Mouse (Mus musculus): ENCODE measurements around the gene Nckap5. TPM values are rescaled to one million over a fixed set of nuclear protein-coding genes. Genes with fewer than 3 reads are reported as not detected.

Nckap5 gene
- polyA plus RNA-seq, 1 experiment, result not detected

DNA sequence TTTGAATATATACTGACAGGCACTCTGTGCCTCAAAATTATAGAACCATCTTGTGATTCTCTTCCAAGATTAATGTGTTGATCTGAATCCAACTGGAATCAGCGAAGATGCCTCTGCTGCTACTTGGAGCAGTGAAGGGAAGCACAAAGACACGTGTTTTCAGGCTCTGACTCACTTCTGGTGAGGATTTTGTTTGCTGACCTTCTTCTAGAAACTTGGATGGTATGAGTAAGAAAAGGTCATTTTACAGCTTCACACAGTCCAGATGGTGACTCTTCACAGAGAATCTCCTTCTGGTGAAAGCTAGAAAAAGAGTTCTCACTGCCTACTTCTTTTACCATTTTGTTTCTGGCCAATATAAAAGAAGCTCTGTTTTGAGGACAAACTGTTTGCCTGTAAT lies 498.6 kb downstream of the Nckap5 start:
- WGBS, result 39% methylated on average over 2 of the region's 2 CpGs
- TF ChIP-seq CTCF (IDR thresholded peaks at IDR 0.05; ENCODE audit: insufficient read depth, low read depth, low read length) (no peak), POLR2A (IDR thresholded peaks at IDR 0.05; ENCODE audit: insufficient read depth, low read depth, low read length) (no peak)
- no peaks in the 10 kb centered on the region for H3K4me1 ChIP-seq (ENCODE audit: control insufficient read depth, insufficient read depth, low read length)
- H3K4me3 ChIP-seq (ENCODE audit: insufficient read depth, low read depth, low read length), result no peak overlapping the region
- H3K27ac ChIP-seq (ENCODE audit: insufficient read depth, low read depth, low read length), result no peak overlapping the region

GRCm38 (mm10) chr1:126320696-126321095 lies 509.9 kb downstream of the Nckap5 start:
- no peak overlapping the region for H3K27ac ChIP-seq (ENCODE audit: insufficient read depth, low read depth, low read length)
- H3K4me1 ChIP-seq (ENCODE audit: control insufficient read depth, insufficient read depth, low read length), result no peaks in the 10 kb centered on the region; the same call in 1 of the 2 replicates
- 97% methylated on average over 1 of the region's 1 CpGs for WGBS
- H3K4me3 ChIP-seq (ENCODE audit: insufficient read depth, low read depth, low read length), result no peak overlapping the region
- TF ChIP-seq POLR2A (IDR thresholded peaks at IDR 0.05; ENCODE audit: insufficient read depth, low read depth, low read length) (no peak), CTCF (IDR thresholded peaks at IDR 0.05; ENCODE audit: insufficient read depth, low read depth, low read length) (no peak)

- 44% methylated on average over 11 of the region's 11 CpGs for WGBS
- no peak overlapping the region for H3K4me3 ChIP-seq (ENCODE audit: insufficient read depth, low read depth, low read length)
- no peaks in the 10 kb centered on the region; the same call in 1 of the 2 replicates for H3K4me1 ChIP-seq (ENCODE audit: control insufficient read depth, insufficient read depth, low read length)
- TF ChIP-seq CTCF (IDR thresholded peaks at IDR 0.05; ENCODE audit: insufficient read depth, low read depth, low read length) (no peak), POLR2A (IDR thresholded peaks at IDR 0.05; ENCODE audit: insufficient read depth, low read depth, low read length) (no peak)
- H3K27ac ChIP-seq (ENCODE audit: insufficient read depth, low read depth, low read length), result no peak overlapping the region
Measured at GRCm38 (mm10) chr1:126317874-126318607, 512.6 kb downstream of the Nckap5 start.

DNA sequence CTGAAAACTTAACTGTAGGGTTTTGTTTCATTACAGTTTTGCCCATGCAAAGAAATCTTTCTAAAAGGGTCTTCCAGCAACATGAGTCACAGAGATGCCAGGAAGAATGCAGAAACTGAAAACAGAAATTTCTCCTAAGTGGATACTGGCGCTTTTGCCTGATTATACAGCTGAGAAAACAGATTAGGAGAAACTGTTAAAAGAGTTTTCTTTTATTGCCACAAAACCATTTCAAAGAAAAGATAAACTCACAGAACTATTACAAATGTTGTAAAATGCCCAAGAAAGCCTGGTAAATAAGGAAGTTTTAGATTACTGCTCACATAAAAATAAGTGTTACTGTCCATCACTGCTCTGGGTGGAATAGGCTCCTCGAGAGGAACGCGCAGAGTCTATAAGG lies 513.3 kb downstream of the Nckap5 start:
- no peak overlapping the region for H3K27ac ChIP-seq (ENCODE audit: insufficient read depth, low read depth, low read length)
- no peaks in the 10 kb centered on the region; the same call in 1 of the 2 replicates for H3K4me1 ChIP-seq (ENCODE audit: control insufficient read depth, insufficient read depth, low read length)
- WGBS, result 41% methylated on average over 4 of the region's 4 CpGs
- TF ChIP-seq CTCF (IDR thresholded peaks at IDR 0.05; ENCODE audit: insufficient read depth, low read depth, low read length) (no peak), POLR2A (IDR thresholded peaks at IDR 0.05; ENCODE audit: insufficient read depth, low read depth, low read length) (no peak)
- no peak overlapping the region for H3K4me3 ChIP-seq (ENCODE audit: insufficient read depth, low read depth, low read length)

DNA sequence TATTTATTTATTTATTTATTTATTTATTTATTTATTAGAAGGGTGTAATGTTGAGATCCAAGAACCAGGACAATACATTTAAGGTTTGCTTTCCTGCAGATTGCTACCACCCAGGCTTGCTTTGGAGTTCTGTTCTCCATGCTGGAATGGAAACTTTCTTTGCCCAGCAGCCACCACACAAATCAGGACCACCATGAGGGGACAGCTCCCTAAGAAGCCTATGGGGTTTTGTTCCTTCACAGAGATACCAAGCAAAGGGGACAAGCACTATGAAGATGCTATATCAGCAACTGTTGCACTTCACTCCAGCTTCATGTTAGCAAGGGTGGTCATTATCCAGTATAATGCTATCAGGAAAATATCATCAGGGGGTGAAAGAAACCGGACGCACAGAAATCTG lies 513.7 kb downstream of the Nckap5 start:
- H3K27ac ChIP-seq (ENCODE audit: insufficient read depth, low read depth, low read length), result no peak overlapping the region
- no peak for TF ChIP-seq POLR2A (IDR thresholded peaks at IDR 0.05; ENCODE audit: insufficient read depth, low read depth, low read length)
- no peak for TF ChIP-seq CTCF (IDR thresholded peaks at IDR 0.05; ENCODE audit: insufficient read depth, low read depth, low read length)
- H3K4me1 ChIP-seq (ENCODE audit: control insufficient read depth, insufficient read depth, low read length), result no peaks in the 10 kb centered on the region; the same call in 1 of the 2 replicates
- no peak overlapping the region for H3K4me3 ChIP-seq (ENCODE audit: insufficient read depth, low read depth, low read length)
- WGBS, result 48% methylated on average over 2 of the region's 2 CpGs

- no peak overlapping the region for H3K4me3 ChIP-seq (ENCODE audit: insufficient read depth, low read depth, low read length)
- 96% methylated on average over 2 of the region's 2 CpGs for WGBS
- TF ChIP-seq CTCF (IDR thresholded peaks at IDR 0.05; ENCODE audit: insufficient read depth, low read depth, low read length) (no peak), POLR2A (IDR thresholded peaks at IDR 0.05; ENCODE audit: insufficient read depth, low read depth, low read length) (no peak)
- H3K27ac ChIP-seq (ENCODE audit: insufficient read depth, low read depth, low read length), result no peak overlapping the region
- no peaks in the 10 kb centered on the region for H3K4me1 ChIP-seq (ENCODE audit: control insufficient read depth, insufficient read depth, low read length)
Measured at GRCm38 (mm10) chr1:126301129-126301528, 529.5 kb downstream of the Nckap5 start.

GRCm38 (mm10) chr1:126264931-126265330 lies 565.7 kb downstream of the Nckap5 start:
- TF ChIP-seq POLR2A (IDR thresholded peaks at IDR 0.05; ENCODE audit: insufficient read depth, low read depth, low read length), result no peak
- no peak for TF ChIP-seq CTCF (IDR thresholded peaks at IDR 0.05; ENCODE audit: insufficient read depth, low read depth, low read length)
- H3K4me1 ChIP-seq (ENCODE audit: control insufficient read depth, insufficient read depth, low read length), result no peaks in the 10 kb centered on the region; the same call in 1 of the 2 replicates
- H3K4me3 ChIP-seq (ENCODE audit: insufficient read depth, low read depth, low read length), result no peak overlapping the region
- no peak overlapping the region for H3K27ac ChIP-seq (ENCODE audit: insufficient read depth, low read depth, low read length)
- 76% methylated on average over 5 of the region's 5 CpGs for WGBS

- Histone ChIP-seq H3K27ac (ENCODE audit: insufficient read depth, low read depth, low read length) (no peak overlapping the region), H3K4me3 (ENCODE audit: insufficient read depth, low read depth, low read length) (no peak overlapping the region), H3K4me1 (ENCODE audit: control insufficient read depth, insufficient read depth, low read length) (no peaks in the 10 kb centered on the region)
- 72% methylated on average over 5 of the region's 5 CpGs for WGBS
- no peak for TF ChIP-seq CTCF (IDR thresholded peaks at IDR 0.05; ENCODE audit: insufficient read depth, low read depth, low read length)
- TF ChIP-seq POLR2A (IDR thresholded peaks at IDR 0.05; ENCODE audit: insufficient read depth, low read depth, low read length), result no peak
Measured at GRCm38 (mm10) chr1:126254364-126254763, 576.2 kb downstream of the Nckap5 start.

- no peak overlapping the region for H3K4me3 ChIP-seq (ENCODE audit: insufficient read depth, low read depth, low read length)
- no peak overlapping the region for H3K27ac ChIP-seq (ENCODE audit: insufficient read depth, low read depth, low read length)
- TF ChIP-seq POLR2A (IDR thresholded peaks at IDR 0.05; ENCODE audit: insufficient read depth, low read depth, low read length) (no peak), CTCF (IDR thresholded peaks at IDR 0.05; ENCODE audit: insufficient read depth, low read depth, low read length) (no peak)
- WGBS, result 92% methylated on average over 7 of the region's 7 CpGs
- no peaks in the 10 kb centered on the region for H3K4me1 ChIP-seq (ENCODE audit: control insufficient read depth, insufficient read depth, low read length)
Measured at GRCm38 (mm10) chr1:126253934-126254333, 576.7 kb downstream of the Nckap5 start.
